Mouse (Mus musculus): ENCODE data around the gene C330007P06Rik. TPM values are rescaled to one million over a fixed set of nuclear protein-coding genes. Genes with fewer than 3 reads are reported as not detected.

Gene C330007P06Rik
- 5.9 and 6.2 TPM in 2 replicates for polyA plus RNA-seq (2012; rRNA removed)

DNA sequence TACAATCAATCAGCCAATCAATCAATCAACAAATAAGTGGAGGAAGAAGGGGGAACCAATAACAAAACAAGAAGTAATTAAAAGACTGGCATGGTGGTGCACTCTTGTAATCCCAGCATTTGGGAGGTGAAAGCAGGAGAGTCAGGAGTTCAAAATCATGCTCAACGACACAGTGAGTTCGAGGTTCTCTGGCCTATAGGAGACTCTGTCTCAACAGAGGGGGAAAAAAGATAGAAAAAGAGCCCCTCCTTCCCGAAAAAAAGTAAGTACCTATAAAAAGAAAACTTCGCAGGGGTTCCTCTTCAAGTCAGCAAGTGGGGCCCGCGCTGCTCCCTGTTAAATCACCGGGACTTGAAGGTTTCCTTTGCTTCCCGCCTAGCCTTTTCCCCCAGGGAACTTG is at the start of gene C330007P06Rik, which contains the start of gene Ube2a:
Gene C330007P06Rik, minus strand, starts transcription at position 347 of the 400 bp plus-strand sequence.
Gene Ube2a, plus strand, starts transcription at position 136 of the 400 bp plus-strand sequence.

GRCm38 (mm10) chrX:36902321-36903114 is 28.6 kb upstream of the C330007P06Rik start, which contains the start of gene Nkrf:
Gene Nkrf (minus strand): TSS chrX:36902899.

GRCm38 (mm10) chrX:36795424-36796162 is 78.3 kb downstream of the C330007P06Rik start, which contains the start of gene Slc25a5:
Gene Slc25a5 (plus strand): TSS chrX:36795651.

Other genes starting within 250 kb of the C330007P06Rik start
- gene Akap17b, start 228.7 kb downstream of the C330007P06Rik start, polyA plus RNA-seq (2012; rRNA removed): 0.65 and 0.85 TPM in 2 replicates
- 0.71 and 0.81 TPM in 2 replicates for gene Slc25a43, start 130.5 kb downstream of the C330007P06Rik start, polyA plus RNA-seq (2012; rRNA removed)
- 342 and 366 TPM in 2 replicates for gene Slc25a5, start 78.5 kb downstream of the C330007P06Rik start, polyA plus RNA-seq (2012; rRNA removed)
- gene Ube2a, start 211 bp downstream of the C330007P06Rik start, polyA plus RNA-seq (2012; rRNA removed): 14.6 and 16.7 TPM in 2 replicates
- 1.5 TPM in 2 replicates for gene Nkrf, start 28.8 kb upstream of the C330007P06Rik start, polyA plus RNA-seq (2012; rRNA removed)
- 4.9 TPM in 2 replicates for gene Sept6, start 117.7 kb upstream of the C330007P06Rik start, polyA plus RNA-seq (2012; rRNA removed)
- 0.04 and 0.05 TPM in 2 replicates for gene Sowahd, start 174.7 kb upstream of the C330007P06Rik start, polyA plus RNA-seq (2012; rRNA removed)
- 435 and 498 TPM in 2 replicates for gene Rpl39, start 211.3 kb upstream of the C330007P06Rik start, polyA plus RNA-seq (2012; rRNA removed)
- 10.8 and 10.9 TPM in 2 replicates for gene Upf3b, start 236.2 kb upstream of the C330007P06Rik start, polyA plus RNA-seq (2012; rRNA removed)